Mouse (Mus musculus) brown adipose tissue, adult 24 weeks (tissue): ENCODE measurements around the gene Kat7. TPM values are rescaled to one million over a fixed set of nuclear protein-coding genes. Genes with fewer than 3 reads are reported as not detected.

ENCODE experiments used
- H3K27ac ChIP-seq: fragments of 200-500 bp; replicated peaks from 2 replicates; pipeline ENCODE4 v1.5.1; 2012; ENCODE audit warnings: low read depth, mild to moderate bottlenecking, low read length
- H3K4me1 ChIP-seq: fragments of 200-500 bp; 2 replicates; pipeline ENCODE4 v1.6.1; 2012; ENCODE audit warnings: low read length, mixed read lengths; ENCODE audit not compliant: control insufficient read depth, insufficient read depth, insufficient read length
- H3K4me3 ChIP-seq: fragments of 200-500 bp; 2 replicates; pipeline ENCODE4 v1.5.1; 2012; ENCODE audit warnings: low read depth, mild to moderate bottlenecking, low read length, moderate library complexity; ENCODE audit not compliant: insufficient read depth
- polyA plus RNA-seq: library from polyadenylated mRNA; stranded (reverse); fragments of >200 nt; gene quantifications from 2 replicates; pipeline ENCODE4 v1.2.4, GENCODE M21; 2012; ENCODE audit not compliant: missing spikeins, insufficient read depth, insufficient read length

Gene Kat7
- 21.0 and 25.9 TPM in 2 replicates for polyA plus RNA-seq

DNA sequence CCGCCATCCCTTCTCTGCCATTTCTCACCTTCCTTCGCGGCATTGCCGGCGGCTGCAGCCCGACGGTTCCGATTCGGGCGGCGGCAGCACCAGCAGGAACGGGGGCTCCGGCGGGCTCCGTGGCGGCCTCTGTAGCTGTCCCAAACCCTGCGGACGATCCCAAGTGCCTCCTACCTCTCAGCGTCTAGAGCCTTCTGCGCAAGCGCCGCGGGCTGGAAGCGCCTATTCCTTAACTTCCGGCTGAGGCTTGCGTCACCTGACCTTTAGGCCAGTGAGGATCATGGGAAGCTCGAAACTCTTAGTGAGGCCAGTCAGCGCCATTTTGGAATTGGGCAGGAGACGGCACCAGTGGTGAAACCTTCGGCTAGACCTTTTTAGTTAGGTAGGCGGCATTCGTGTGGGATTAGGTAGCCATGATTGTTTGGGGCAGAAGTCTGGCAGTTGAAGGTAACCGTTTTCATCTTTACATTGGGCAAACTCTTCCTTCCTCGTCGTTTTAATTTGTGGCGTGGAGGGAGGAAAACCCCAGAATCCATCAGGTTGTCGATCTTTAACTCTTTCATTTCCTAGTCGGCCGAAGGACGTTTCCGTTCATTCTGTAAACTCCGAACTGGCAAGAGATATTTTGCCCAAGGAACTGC, at the start of gene Kat7:
TSS of gene Kat7 (minus strand) at position 240 of the 641 bp plus-strand sequence.
- peak within 1 kb of the TSS; percentile 76 for H3K4me3 ChIP-seq
- H3K4me1 ChIP-seq, result peaks cover 6% of the 10 kb centered on the region; the same call in 1 of the 2 replicates
- H3K27ac ChIP-seq, result peak within 1 kb of the TSS; percentile 90

- Histone ChIP-seq H3K4me1 (peaks cover 10% of the 10 kb centered on the region), H3K4me3 (no peak overlapping the region), H3K27ac (no peak overlapping the region)
These were observed 48.2 kb upstream of the Kat7 start for GRCm38 (mm10) chr11:95358263-95358662.

DNA sequence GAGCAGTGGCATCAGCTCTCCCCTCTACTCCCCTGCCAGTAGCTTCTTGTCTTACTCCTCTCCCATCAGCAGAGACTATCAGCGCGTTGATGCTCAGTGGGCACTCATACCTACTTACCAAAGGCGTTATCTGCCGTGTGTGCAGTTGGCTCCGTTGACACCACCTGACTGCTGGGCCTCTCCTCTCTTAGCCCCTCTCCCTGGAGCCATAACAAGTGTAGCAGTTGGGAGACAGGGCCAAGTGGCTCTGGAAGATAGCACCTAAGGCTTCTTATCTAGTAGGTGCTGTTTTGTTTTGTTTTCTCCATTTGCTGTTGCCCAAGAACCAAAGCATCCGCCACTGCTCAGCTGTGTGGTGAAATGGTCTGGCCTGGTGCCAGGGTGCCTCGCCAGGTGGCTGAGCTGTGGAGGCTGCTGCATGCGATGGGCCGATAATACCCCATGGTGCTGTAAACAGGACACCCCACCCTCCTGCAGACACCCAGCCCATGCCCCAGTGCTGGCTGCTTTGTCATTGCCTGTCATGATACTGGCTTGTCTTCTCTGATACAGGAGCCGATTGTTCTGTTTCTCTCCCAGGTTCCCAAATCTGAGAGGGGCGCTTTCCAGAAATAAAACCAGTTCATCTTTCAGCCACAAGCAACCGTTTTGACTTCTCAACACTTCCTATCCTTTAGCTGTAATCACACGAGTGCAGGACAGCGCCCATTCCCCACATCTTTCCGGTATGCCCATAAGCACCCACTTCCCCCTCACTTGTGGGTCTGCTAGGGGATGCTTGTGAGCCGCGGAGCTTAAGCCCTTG, 46.6 kb upstream of the Kat7 start:
- Histone ChIP-seq H3K4me1 (peaks cover 9% of the 10 kb centered on the region), H3K4me3 (no peak overlapping the region), H3K27ac (no peak overlapping the region)

DNA sequence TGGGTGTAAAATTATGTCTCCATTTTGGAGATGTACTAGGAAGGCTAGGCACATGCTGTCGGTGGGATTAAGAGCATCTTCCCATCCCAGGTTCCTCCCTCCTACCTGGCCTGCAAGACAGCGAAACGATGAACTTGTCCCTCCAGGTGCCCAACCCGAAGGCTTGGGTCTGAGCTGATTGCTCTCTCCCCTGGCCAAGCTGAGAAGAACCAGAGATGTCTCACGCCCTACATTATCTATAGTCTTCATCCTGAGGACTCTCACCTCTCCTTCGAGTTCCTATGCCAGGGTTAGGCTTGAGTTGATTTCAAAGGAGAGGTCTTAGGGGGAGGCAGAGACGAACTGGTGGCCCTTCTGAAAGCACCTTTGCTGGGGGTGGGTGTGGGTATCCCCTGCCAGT, 46.0 kb upstream of the Kat7 start:
- H3K4me3 ChIP-seq, result no peak overlapping the region
- no peak overlapping the region for H3K27ac ChIP-seq
- H3K4me1 ChIP-seq, result peaks cover 9% of the 10 kb centered on the region

DNA sequence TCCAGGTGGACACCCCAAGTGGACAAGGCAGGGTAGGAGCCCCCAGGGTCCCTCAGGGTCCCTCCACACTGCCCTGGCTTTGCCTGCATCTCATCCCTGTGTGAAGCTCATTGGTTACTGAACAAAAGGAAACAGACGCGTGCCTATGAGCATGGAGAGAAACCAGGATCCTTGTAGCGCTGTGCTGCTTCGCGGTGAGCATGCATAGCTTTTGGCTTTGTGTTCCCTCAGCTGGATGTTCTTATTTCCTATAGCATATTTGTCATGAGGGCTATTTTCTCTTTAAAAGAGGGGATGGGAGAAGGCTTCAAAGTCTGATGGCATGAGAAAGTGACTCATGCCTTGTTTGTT, 45.6 kb upstream of the Kat7 start:
- Histone ChIP-seq H3K27ac (no peak overlapping the region; the same call in 1 of the 2 replicates), H3K4me1 (peaks cover 11% of the 10 kb centered on the region), H3K4me3 (no peak overlapping the region)

DNA sequence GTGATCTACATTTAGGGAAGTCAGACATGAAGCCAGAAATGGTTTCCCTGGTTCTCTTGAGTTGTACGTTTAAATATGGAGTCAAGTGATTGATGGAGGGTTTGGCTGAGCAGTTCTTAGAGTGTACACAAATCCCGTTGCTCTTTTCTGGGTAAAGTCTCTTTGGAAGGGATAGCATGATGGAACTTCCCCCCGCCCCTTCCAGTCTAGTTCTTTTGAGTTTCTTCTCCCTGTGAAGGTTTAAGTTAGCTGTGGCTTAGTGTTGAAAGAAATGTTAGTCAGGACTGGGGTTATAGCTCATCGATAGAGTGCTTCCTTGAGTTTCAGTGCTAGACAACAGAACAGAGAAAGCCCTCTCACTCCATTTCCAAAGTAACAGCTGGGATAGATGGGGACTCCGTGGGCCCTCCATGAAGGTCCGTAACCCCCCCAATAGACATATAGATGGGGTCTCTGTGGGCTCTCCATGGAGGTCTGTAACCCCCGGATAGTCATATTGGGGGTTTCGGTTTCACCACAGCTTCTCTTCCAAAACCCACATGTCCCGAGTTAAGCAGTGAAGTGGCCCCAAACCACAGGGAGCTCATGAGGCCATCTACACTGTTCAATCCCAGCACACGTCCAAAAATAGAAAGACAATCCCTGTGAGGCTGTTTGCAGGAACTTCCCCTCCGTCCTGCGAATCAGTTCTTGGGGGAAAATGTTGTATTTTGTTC, 45.1 kb upstream of the Kat7 start:
- Histone ChIP-seq H3K27ac (peak overlapping the region; percentile 15), H3K4me3 (no peak overlapping the region), H3K4me1 (peaks cover 9% of the 10 kb centered on the region)

DNA sequence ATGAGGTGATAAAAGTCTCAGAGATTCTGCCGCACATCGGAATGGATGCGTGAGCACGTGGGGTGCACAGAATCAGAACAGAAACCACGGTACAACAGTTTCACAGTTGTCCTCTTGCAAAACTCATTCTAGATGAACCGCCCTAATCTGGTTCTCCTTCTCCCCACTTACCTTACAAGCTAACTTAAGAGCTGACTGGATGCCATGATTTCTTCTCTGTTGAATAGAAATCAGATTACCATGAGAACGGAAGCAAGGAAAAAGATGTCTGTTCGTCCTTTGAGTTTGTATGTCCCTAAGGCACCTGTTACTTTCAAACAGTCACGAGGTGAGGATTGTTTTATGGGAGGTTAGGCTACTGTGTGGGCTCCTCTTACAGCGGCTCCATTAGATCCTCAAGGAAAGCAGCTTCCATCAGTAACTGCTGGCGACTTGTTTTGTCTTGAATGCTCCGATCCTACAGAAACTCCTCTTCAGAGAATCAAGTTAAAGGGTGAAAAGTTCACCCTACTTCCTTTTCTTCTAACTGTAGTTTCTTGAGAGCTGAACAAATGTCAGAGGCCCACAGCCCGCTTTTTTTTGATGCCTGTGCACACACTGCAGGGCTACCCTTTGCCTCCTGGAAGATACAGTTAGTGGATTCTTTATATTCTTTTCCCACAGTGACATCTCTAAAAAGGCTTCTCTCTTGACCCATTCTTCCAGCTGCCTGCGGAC, 44.3 kb upstream of the Kat7 start:
- Histone ChIP-seq H3K4me3 (no peak overlapping the region), H3K27ac (peak overlapping the region; percentile 35; the same call in 1 of the 2 replicates), H3K4me1 (peaks cover 11% of the 10 kb centered on the region)

- no peak overlapping the region for H3K4me3 ChIP-seq
- no peak overlapping the region for H3K27ac ChIP-seq
- H3K4me1 ChIP-seq, result peaks cover 11% of the 10 kb centered on the region
These were observed 43.2 kb upstream of the Kat7 start for GRCm38 (mm10) chr11:95353226-95353625.

DNA sequence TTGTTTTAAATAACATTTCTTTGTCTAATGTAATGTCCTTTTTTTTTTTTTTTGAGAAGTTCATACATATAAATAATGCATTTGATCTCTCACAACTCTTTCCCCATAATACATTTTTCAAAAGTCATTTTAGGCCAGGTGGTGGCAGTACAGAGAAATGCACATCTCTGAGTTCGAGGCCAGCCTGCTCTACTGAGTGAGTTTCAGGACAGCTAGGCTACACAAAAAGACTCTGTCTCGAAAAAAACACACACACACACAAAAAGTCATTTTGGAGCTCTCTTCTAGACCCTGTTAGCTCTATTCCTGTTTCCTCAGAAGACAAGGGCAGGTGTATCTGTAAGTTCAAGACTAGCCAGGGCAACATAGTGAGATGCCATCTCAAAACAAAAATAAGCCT, 42.6 kb upstream of the Kat7 start:
- Histone ChIP-seq H3K4me1 (peaks cover 11% of the 10 kb centered on the region), H3K4me3 (no peak overlapping the region), H3K27ac (no peak overlapping the region)

- peaks cover 6% of the 10 kb centered on the region; the same call in 1 of the 2 replicates for H3K4me1 ChIP-seq
- peak overlapping the region; percentile 17; the same call in 1 of the 2 replicates for H3K27ac ChIP-seq
- no peak overlapping the region for H3K4me3 ChIP-seq
These were observed 40.9 kb upstream of the Kat7 start for GRCm38 (mm10) chr11:95350960-95351359.

DNA sequence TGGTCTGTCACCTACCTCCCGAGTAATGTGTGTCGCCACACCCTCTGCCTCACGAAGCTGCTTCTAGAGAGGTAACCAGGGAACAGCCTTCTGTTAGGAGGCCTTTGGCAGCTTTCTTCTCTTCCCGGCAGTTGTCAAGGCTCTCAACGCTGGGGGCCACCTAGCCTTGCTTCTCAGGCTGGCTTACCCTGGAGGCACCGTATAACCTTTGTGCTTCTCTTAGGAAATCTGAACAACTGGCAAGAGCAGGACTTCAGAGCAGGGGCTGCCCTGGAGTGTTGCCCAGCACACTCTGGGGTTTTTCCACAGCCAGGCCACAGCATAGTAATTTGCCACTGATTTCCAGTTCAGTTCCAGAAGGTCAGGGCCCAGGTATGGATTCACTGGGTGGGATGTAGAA, 40.2 kb upstream of the Kat7 start:
- Histone ChIP-seq H3K4me3 (no peak overlapping the region), H3K4me1 (peaks cover 5% of the 10 kb centered on the region), H3K27ac (peak overlapping the region; percentile 60)

DNA sequence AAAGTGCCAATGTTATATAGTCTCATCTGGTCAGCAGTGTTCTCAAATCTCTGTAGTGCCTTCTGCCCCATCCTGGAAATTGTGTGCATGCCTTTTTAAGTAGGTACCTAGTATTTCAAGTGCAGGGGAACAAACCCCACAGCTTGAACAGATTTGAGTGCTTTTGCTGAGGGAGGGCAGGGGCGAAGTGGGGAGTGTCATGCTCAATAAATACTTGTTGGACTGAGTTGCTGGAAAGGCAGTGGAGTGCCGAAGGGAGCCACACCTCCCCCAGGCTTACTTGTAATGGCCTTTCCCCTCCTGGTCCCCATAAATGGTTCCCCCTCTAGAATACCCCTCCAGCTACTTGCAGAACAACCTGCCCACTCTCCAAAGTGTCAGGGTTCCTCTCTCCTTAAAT, 34.1 kb upstream of the Kat7 start:
- H3K4me3 ChIP-seq, result no peak overlapping the region
- H3K27ac ChIP-seq, result 0 out of 2 replicates have a peak overlapping the region, but pooled peaks have one; percentile 42
- peaks cover 17% of the 10 kb centered on the region for H3K4me1 ChIP-seq

DNA sequence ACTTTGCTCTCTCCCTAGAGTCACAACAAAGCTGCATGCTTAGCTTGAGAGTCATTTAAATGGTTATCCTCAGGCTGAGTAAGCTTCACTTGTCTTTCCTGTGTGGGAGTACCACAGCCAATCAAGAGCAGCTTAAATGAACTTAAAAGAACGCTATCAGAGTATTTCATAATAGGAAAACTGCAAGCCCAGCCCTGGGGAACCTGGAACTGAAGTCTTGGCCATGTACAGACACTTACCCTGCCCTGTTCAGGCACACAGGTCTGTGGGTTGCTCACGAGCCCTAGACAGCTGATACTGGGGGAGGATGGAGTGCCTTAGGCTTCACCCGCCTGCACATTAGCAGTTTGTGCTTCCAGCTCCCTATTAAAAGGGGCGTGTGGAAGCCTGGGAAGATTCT, 33.1 kb upstream of the Kat7 start:
- no peak overlapping the region for H3K4me3 ChIP-seq
- H3K27ac ChIP-seq, result 0 out of 2 replicates have a peak overlapping the region, but pooled peaks have one; percentile 0
- peaks cover 19% of the 10 kb centered on the region for H3K4me1 ChIP-seq

DNA sequence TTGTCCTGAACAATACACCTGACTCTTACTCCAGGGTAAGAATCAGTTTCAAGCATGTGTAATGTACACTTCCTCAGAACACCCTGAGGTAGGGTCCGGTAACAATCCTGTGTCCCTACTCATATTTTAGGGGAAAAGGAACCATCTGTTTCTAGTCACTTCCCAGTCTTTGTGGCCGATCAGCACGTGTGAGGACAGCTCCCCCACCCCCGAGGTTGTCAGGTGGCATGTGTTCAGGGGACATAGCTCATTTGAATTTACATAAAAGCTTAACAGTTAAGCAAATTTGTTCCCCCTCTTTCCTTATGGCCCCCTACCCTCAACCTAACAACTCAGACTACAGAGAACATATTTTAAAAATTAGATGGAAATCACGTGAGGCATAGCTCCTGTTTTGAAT, 30.6 kb upstream of the Kat7 start:
- Histone ChIP-seq H3K4me3 (no peak overlapping the region), H3K27ac (no peak overlapping the region), H3K4me1 (peaks cover 22% of the 10 kb centered on the region)

DNA sequence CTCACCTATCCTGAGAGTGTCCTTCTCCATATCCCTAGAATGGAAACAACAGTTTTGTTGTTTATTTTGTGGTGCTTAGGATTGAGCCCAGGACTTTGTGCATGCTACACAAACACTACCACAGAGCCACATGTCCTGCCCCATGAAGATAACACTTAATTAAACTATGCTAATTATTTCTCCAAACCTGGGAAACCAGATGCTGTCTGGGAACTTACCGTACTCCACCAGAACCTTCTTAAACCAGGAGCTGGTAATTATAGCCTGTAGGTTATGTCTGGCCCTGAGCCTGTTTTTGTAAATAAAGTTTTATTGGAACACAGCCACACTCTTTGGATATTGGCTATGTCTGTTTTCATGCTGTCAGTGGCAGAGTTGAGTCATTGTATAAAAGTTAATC, 30.2 kb upstream of the Kat7 start:
- no peak overlapping the region for H3K4me3 ChIP-seq
- peaks cover 24% of the 10 kb centered on the region for H3K4me1 ChIP-seq
- no peak overlapping the region for H3K27ac ChIP-seq
